Mouse (Mus musculus) layer of hippocampus, postnatal 36 days (tissue): ENCODE measurements around the gene Fam155a. TPM values are rescaled to one million over a fixed set of nuclear protein-coding genes. Genes with fewer than 3 reads are reported as not detected.
"Not testable (repeated sequence)": the region's sequence is repeated elsewhere in the genome, so short reads cannot be mapped to it uniquely, and the experiment has no call there.

Experiments used
- DNase-seq, 2 experiments: peaks; one replicate each; pipeline ENCODE4 v3.0.0; 2022
- total RNA-seq, 2 experiments: library from RNA; stranded (reverse); gene quantifications; 2 replicates each; pipeline ENCODE4 v1.2.3; 2021

Gene Fam155a
- 100 to 1,000 TPM; 115 to 118 TPM for total RNA-seq

GRCm38 (mm10) chr8:9770999-9771605, at the start of gene Fam155a:
Fam155a (minus strand) TSS chr8:9771161.
- DNase-seq: peak; percentile 58 to 66

- no peak for DNase-seq
Observed at GRCm38 (mm10) chr8:9813273-9813946, 42.4 kb upstream of the Fam155a start.

GRCm38 (mm10) chr8:9810955-9811530, 40.1 kb upstream of the Fam155a start:
- no peak for DNase-seq

- no peak for DNase-seq
Observed at GRCm38 (mm10) chr8:9808596-9808995, 37.6 kb upstream of the Fam155a start.

GRCm38 (mm10) chr8:9805676-9806075, 34.7 kb upstream of the Fam155a start:
- DNase-seq: no peak

- DNase-seq: not testable (repeated sequence)
Observed at GRCm38 (mm10) chr8:9800346-9800745, 29.4 kb upstream of the Fam155a start.

GRCm38 (mm10) chr8:9799923-9800322, 29.0 kb upstream of the Fam155a start:
- no peak for DNase-seq

GRCm38 (mm10) chr8:9797514-9797913, 26.6 kb upstream of the Fam155a start:
- no peak for DNase-seq

GRCm38 (mm10) chr8:9795724-9796123, 24.8 kb upstream of the Fam155a start:
- DNase-seq: no peak

GRCm38 (mm10) chr8:9793351-9793750, 22.4 kb upstream of the Fam155a start:
- no peak for DNase-seq

GRCm38 (mm10) chr8:9780332-9780731, 9.4 kb upstream of the Fam155a start:
- no peak for DNase-seq

- no peak for DNase-seq
Observed at GRCm38 (mm10) chr8:9778148-9778547, 7.2 kb upstream of the Fam155a start.

- DNase-seq: no peak
Observed at GRCm38 (mm10) chr8:9776818-9777217, 5.9 kb upstream of the Fam155a start.

- DNase-seq: peak; percentile 42 to 43
Observed at GRCm38 (mm10) chr8:9772519-9772840, 1.5 kb upstream of the Fam155a start.

- peak; percentile 44 to 57 for DNase-seq
Observed at GRCm38 (mm10) chr8:9771606-9772518, 901 bp upstream of the Fam155a start.

- peak; percentile 58 to 61 for DNase-seq
Observed at GRCm38 (mm10) chr8:9770261-9770998, 531 bp downstream of the Fam155a start.

GRCm38 (mm10) chr8:9769061-9769460, 1.9 kb downstream of the Fam155a start:
- DNase-seq: peak; percentile 13 to 31

- no peak for DNase-seq
Observed at GRCm38 (mm10) chr8:9735169-9735568, 35.8 kb downstream of the Fam155a start.

- DNase-seq: no peak
Observed at GRCm38 (mm10) chr8:9709791-9710190, 61.2 kb downstream of the Fam155a start.

GRCm38 (mm10) chr8:9707433-9707832, 63.5 kb downstream of the Fam155a start:
- peak; percentile 43 to 48 for DNase-seq

GRCm38 (mm10) chr8:9694794-9695193, 76.2 kb downstream of the Fam155a start:
- DNase-seq: no peak

- no peak for DNase-seq
Observed at GRCm38 (mm10) chr8:9692370-9692769, 78.6 kb downstream of the Fam155a start.
